Mouse (Mus musculus) activated CD4-positive, CD25-positive, alpha-beta regulatory T cell, adult 4 months (primary cell): ENCODE measurements around the gene Susd6. TPM values are rescaled to one million over a fixed set of nuclear protein-coding genes. Genes with fewer than 3 reads are reported as not detected.

Experiments used
- ATAC-seq: one replicate; pipeline ENCODE4 v1.8.0; 2017
- polyA plus RNA-seq, 2 experiments: library from polyadenylated mRNA; unstranded; fragments of 100-300 nt; shearing (Covaris generic); gene quantifications; one replicate each; pipeline ENCODE4 v1.2.1; 2017

Susd6 gene
- polyA plus RNA-seq, 2 experiments from 2014 or later: 21.8 to 29.4 TPM

GRCm38 (mm10) chr12:80838787-80839186 lies 48.5 kb downstream of the Susd6 start:
- ATAC-seq: no peak

GRCm38 (mm10) chr12:80839631-80840030 lies 49.3 kb downstream of the Susd6 start:
- ATAC-seq: no peak

- no peak for ATAC-seq
Measured at GRCm38 (mm10) chr12:80841618-80842017, 51.3 kb downstream of the Susd6 start.

GRCm38 (mm10) chr12:80842609-80843008 lies 52.3 kb downstream of the Susd6 start:
- no peak for ATAC-seq

- ATAC-seq: no peak
Measured at GRCm38 (mm10) chr12:80843236-80843635, 52.9 kb downstream of the Susd6 start.

GRCm38 (mm10) chr12:80843651-80844444 lies 53.5 kb downstream of the Susd6 start:
- no peak for ATAC-seq

GRCm38 (mm10) chr12:80845901-80846300 lies 55.6 kb downstream of the Susd6 start:
- ATAC-seq: no peak

GRCm38 (mm10) chr12:80846861-80847268 lies 56.6 kb downstream of the Susd6 start:
- ATAC-seq: peak; percentile 87

GRCm38 (mm10) chr12:80852001-80852400 lies 61.7 kb downstream of the Susd6 start:
- ATAC-seq: no peak

- no peak for ATAC-seq
Measured at GRCm38 (mm10) chr12:80853737-80854136, 63.4 kb downstream of the Susd6 start.

- no peak for ATAC-seq
Measured at GRCm38 (mm10) chr12:80854671-80855070, 64.4 kb downstream of the Susd6 start.

GRCm38 (mm10) chr12:80855100-80855499 lies 64.8 kb downstream of the Susd6 start:
- ATAC-seq: no peak

GRCm38 (mm10) chr12:80855581-80855980 lies 65.3 kb downstream of the Susd6 start:
- ATAC-seq: no peak

GRCm38 (mm10) chr12:80857636-80858293 lies 67.5 kb downstream of the Susd6 start:
- ATAC-seq: no peak

- ATAC-seq: no peak
Measured at GRCm38 (mm10) chr12:80858307-80858706, 68.0 kb downstream of the Susd6 start.

GRCm38 (mm10) chr12:80861916-80862315 lies 71.6 kb downstream of the Susd6 start:
- ATAC-seq: no peak

GRCm38 (mm10) chr12:80863370-80863769 lies 73.1 kb downstream of the Susd6 start:
- ATAC-seq: no peak

GRCm38 (mm10) chr12:80865175-80865574 lies 74.9 kb downstream of the Susd6 start:
- ATAC-seq: no peak

- ATAC-seq: no peak
Measured at GRCm38 (mm10) chr12:80866023-80866422, 75.7 kb downstream of the Susd6 start.

- ATAC-seq: no peak
Measured at GRCm38 (mm10) chr12:80867083-80867482, 76.8 kb downstream of the Susd6 start.

GRCm38 (mm10) chr12:80868401-80868800 lies 78.1 kb downstream of the Susd6 start:
- no peak for ATAC-seq

- no peak for ATAC-seq
Measured at GRCm38 (mm10) chr12:80877215-80878092, 87.1 kb downstream of the Susd6 start.

GRCm38 (mm10) chr12:80878093-80878430 lies 87.8 kb downstream of the Susd6 start:
- no peak for ATAC-seq
